Mouse (Mus musculus): ENCODE data around the gene Troap.

DNA sequence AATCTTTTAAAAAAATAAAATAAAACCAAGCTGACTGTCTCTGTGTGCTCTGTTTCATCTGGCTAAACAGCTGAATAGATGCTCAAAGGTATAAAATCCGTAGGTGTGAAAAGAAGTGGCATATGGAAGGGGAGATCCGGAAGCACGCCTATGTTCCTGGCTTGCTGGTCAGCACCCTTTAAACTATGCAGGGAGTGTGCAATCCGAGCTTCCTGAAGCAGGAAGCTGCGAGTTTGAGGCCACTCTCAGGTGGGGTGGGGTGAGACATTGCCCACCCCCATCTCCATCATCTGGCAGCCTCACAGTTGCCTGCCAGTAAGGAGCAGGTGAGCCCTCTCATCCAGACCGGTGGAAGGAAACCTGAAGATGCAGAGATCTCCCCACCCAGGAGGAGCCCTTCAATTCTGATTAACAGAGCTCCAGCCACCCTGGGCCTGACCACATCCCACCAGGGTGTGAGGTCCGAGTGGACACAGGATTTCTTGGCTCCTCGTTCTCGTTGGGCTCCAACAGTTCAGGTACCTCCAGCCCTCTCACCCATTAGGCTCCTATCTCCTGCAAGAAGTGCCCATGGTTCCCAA lies at the start of gene Troap:
- TF ChIP-seq HCFC1 (IDR thresholded peaks at IDR 0.05; ENCODE audit: borderline replicate concordance, insufficient read depth, low read length) (no peak), CHD2 (IDR thresholded peaks at IDR 0.05; ENCODE audit: low read depth, low read length) (no peak), MAFK (IDR thresholded peaks at IDR 0.05; ENCODE audit: insufficient read depth, low read depth, low read length) (no peak), ZC3H11A (IDR thresholded peaks at IDR 0.05; ENCODE audit: borderline replicate concordance, low read depth, low read length) (no peak), ZNF384 (IDR thresholded peaks at IDR 0.05; ENCODE audit: low read depth, low read length) (no peak)

Measured in ES-E14 (cell line).